Mouse (Mus musculus): Measurements from ENCODE around the gene Stmn3. TPM values are rescaled to one million over a fixed set of nuclear protein-coding genes. Genes with fewer than 3 reads are reported as not detected.
"Not testable (repeated sequence)": the region's sequence is repeated elsewhere in the genome, so short reads cannot be mapped to it uniquely, and the experiment has no call there.

Gene Stmn3
- total RNA-seq, 1 experiment: 7.9 TPM

DNA sequence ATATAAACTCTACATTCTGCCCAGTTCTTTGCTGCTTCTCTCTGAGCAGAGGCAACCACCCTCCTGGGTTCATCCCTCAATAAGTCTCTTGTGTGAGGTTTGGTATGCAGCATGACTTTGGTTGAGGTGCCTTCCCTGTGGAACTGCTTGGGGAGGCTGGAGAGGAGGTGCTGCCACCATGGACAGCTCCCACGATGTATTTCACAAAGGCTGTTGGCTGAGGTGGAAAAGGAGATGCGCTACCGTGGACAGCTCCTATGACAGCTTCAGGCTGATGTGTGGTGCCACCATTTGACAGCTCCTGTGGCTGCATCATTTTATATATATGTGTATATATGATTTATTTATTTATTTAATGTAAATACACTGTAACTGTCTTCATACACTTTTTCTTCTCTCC lies 12.3 kb downstream of the Stmn3 start:
- Histone ChIP-seq H3K4me3 (ENCODE audit: insufficient read depth in 1 of 2, low read depth in 1 of 2, low read length in 2 of 2, poor library complexity in 1 of 2, severe bottlenecking in 1 of 2) (no peak overlapping the region), H3K4me1 (ENCODE audit: control insufficient read depth in 2 of 2, insufficient read depth in 2 of 2, low read length in 2 of 2, poor library complexity in 1 of 2) (peaks cover 0 to 3% of the 10 kb centered on the region in 2 experiments; a peak in 1 of 4 replicates), H3K9me3 (ENCODE audit: control insufficient read depth, insufficient read depth, low read depth, low read length) (no peaks in the 10 kb centered on the region), H3K27ac (ENCODE audit: insufficient read depth, low read depth, low read length, poor library complexity, severe bottlenecking) (no peak overlapping the region), H3K9ac (ENCODE audit: insufficient read depth, low read depth, low read length, poor library complexity, severe bottlenecking) (no peak overlapping the region), H3K36me3 (ENCODE audit: control insufficient read depth, insufficient read depth, low read length, poor library complexity, severe bottlenecking) (no peaks in the 10 kb centered on the region)
- no peak for TF ChIP-seq MAFK (IDR thresholded peaks at IDR 0.05; ENCODE audit: insufficient read depth, low read depth, low read length)
- TF ChIP-seq ZNF384 (IDR thresholded peaks at IDR 0.05; ENCODE audit: low read depth, low read length): 0 out of 2 replicates have a peak, but pooled peaks have one; percentile 15
- peak; percentile 83 for DNase-seq (ENCODE audit: low read depth, low spot score)
- in situ Hi-C loops (cut with MboI; ENCODE audit: low sequenced_read_pairs in 2 of 2, unreplicated experiment in 2 of 2): no loop called here

DNA sequence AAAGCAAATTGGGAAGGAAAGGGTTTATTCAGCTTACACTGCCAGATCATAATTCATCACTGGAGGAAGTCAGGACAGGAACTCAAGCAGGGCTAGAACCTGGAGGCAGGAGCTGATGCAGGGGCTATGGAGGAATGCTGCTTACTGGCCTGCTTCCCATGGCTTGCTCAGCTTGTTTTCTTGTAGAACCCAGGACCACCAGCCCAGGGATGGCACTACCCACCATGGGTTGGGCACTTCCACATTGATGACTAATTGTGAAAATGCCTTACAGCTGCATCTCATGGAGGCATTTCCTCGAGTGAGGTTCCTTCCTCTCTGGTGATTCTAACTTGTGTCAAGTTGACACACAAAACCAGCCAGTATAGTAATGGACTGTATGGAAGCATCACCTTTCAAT lies 23.4 kb downstream of the Stmn3 start:
- Histone ChIP-seq H3K4me3 (ENCODE audit: insufficient read depth in 1 of 2, low read depth in 1 of 2, low read length in 2 of 2, poor library complexity in 1 of 2, severe bottlenecking in 1 of 2) (no peak overlapping the region), H3K27ac (ENCODE audit: insufficient read depth, low read depth, low read length, poor library complexity, severe bottlenecking) (no peak overlapping the region), H3K9me3 (ENCODE audit: control insufficient read depth, insufficient read depth, low read depth, low read length) (no peaks in the 10 kb centered on the region), H3K36me3 (ENCODE audit: control insufficient read depth, insufficient read depth, low read length, poor library complexity, severe bottlenecking) (no peaks in the 10 kb centered on the region), H3K4me1 (ENCODE audit: control insufficient read depth in 2 of 2, insufficient read depth in 2 of 2, low read length in 2 of 2, poor library complexity in 1 of 2) (peaks cover 4 to 5% of the 10 kb centered on the region in 2 experiments; a peak in 1 of 4 replicates), H3K9ac (ENCODE audit: insufficient read depth, low read depth, low read length, poor library complexity, severe bottlenecking) (no peak overlapping the region)
- DNase-seq (ENCODE audit: low read depth, low spot score): no peak
- TF ChIP-seq CHD2 (IDR thresholded peaks at IDR 0.05; ENCODE audit: low read depth, low read length): no peak
- TF ChIP-seq HCFC1 (IDR thresholded peaks at IDR 0.05; ENCODE audit: borderline replicate concordance, insufficient read depth, low read length): no peak
- TF ChIP-seq ZC3H11A (IDR thresholded peaks at IDR 0.05; ENCODE audit: borderline replicate concordance, low read depth, low read length): no peak
- no peak for TF ChIP-seq MAFK (IDR thresholded peaks at IDR 0.05; ENCODE audit: insufficient read depth, low read depth, low read length)
- in situ Hi-C loops (cut with MboI; ENCODE audit: low sequenced_read_pairs in 2 of 2, unreplicated experiment in 2 of 2): no loop called here

- in situ Hi-C loops (cut with MboI; ENCODE audit: low sequenced_read_pairs in 2 of 2, unreplicated experiment in 2 of 2): no loop called here
- H3K4me3 ChIP-seq (ENCODE audit: insufficient read depth in 1 of 2, low read depth in 1 of 2, low read length in 2 of 2, poor library complexity in 1 of 2, severe bottlenecking in 1 of 2): peak overlapping the region; percentile 61 to 98; a peak in 3 of 4 replicates
- no peaks in the 10 kb centered on the region; the same call in 1 of the 2 replicates for H3K36me3 ChIP-seq (ENCODE audit: control insufficient read depth, insufficient read depth, low read length, poor library complexity, severe bottlenecking)
- no peak overlapping the region for H3K27ac ChIP-seq (ENCODE audit: insufficient read depth, low read depth, low read length, poor library complexity, severe bottlenecking)
- no peak for DNase-seq (ENCODE audit: low read depth, low spot score)
- H3K4me1 ChIP-seq (ENCODE audit: control insufficient read depth in 2 of 2, insufficient read depth in 2 of 2, low read length in 2 of 2, poor library complexity in 1 of 2): peaks cover 4 to 5% of the 10 kb centered on the region in 2 experiments; a peak in 2 of 4 replicates
- peak overlapping the region; percentile 69; the same call in 1 of the 2 replicates for H3K9ac ChIP-seq (ENCODE audit: insufficient read depth, low read depth, low read length, poor library complexity, severe bottlenecking)
- no peaks in the 10 kb centered on the region for H3K9me3 ChIP-seq (ENCODE audit: control insufficient read depth, insufficient read depth, low read depth, low read length)
- no peak for TF ChIP-seq ZC3H11A (IDR thresholded peaks at IDR 0.05; ENCODE audit: borderline replicate concordance, low read depth, low read length)
- TF ChIP-seq HCFC1 (IDR thresholded peaks at IDR 0.05; ENCODE audit: borderline replicate concordance, insufficient read depth, low read length): no peak
- TF ChIP-seq ZNF384 (IDR thresholded peaks at IDR 0.05; ENCODE audit: low read depth, low read length): no peak
- TF ChIP-seq CHD2 (IDR thresholded peaks at IDR 0.05; ENCODE audit: low read depth, low read length): no peak
These were observed 25.6 kb downstream of the Stmn3 start for GRCm38 (mm10) chr2:181288691-181289090.

GRCm38 (mm10) chr2:181287958-181288350 lies 26.3 kb downstream of the Stmn3 start, which contains the start of gene Gmeb2:
TSS of gene Gmeb2 (minus strand) at chr2:181288035.
- peak; percentile 96 for DNase-seq (ENCODE audit: low read depth, low spot score)
- Histone ChIP-seq H3K4me3 (ENCODE audit: insufficient read depth in 1 of 2, low read depth in 1 of 2, low read length in 2 of 2, poor library complexity in 1 of 2, severe bottlenecking in 1 of 2) (peak within 1 kb of the TSS; percentile 95 to 98), H3K9ac (ENCODE audit: insufficient read depth, low read depth, low read length, poor library complexity, severe bottlenecking) (peak within 1 kb of the TSS; percentile 100), H3K27ac (ENCODE audit: insufficient read depth, low read depth, low read length, poor library complexity, severe bottlenecking) (peak within 1 kb of the TSS; percentile 99)
- in situ Hi-C loops (cut with MboI; ENCODE audit: low sequenced_read_pairs in 2 of 2, unreplicated experiment in 2 of 2); H3K9me3 ChIP-seq (ENCODE audit: control insufficient read depth, insufficient read depth, low read depth, low read length); H3K36me3 ChIP-seq (ENCODE audit: control insufficient read depth, insufficient read depth, low read length, poor library complexity, severe bottlenecking); H3K4me1 ChIP-seq (ENCODE audit: control insufficient read depth in 2 of 2, insufficient read depth in 2 of 2, low read length in 2 of 2, poor library complexity in 1 of 2): not testable (repeated sequence)
- TF ChIP-seq HCFC1 (IDR thresholded peaks at IDR 0.05; ENCODE audit: borderline replicate concordance, insufficient read depth, low read length): peak; percentile 71; the same call in 1 of the 2 replicates

GRCm38 (mm10) chr2:181287338-181287957 lies 26.9 kb downstream of the Stmn3 start:
- TF ChIP-seq ZC3H11A (IDR thresholded peaks at IDR 0.05; ENCODE audit: borderline replicate concordance, low read depth, low read length): no peak
- TF ChIP-seq MAFK (IDR thresholded peaks at IDR 0.05; ENCODE audit: insufficient read depth, low read depth, low read length): no peak
- 0 out of 2 replicates have a peak, but pooled peaks have one; percentile 17 for TF ChIP-seq HCFC1 (IDR thresholded peaks at IDR 0.05; ENCODE audit: borderline replicate concordance, insufficient read depth, low read length)
- Histone ChIP-seq H3K36me3 (ENCODE audit: control insufficient read depth, insufficient read depth, low read length, poor library complexity, severe bottlenecking) (no peaks in the 10 kb centered on the region; the same call in 1 of the 2 replicates), H3K9me3 (ENCODE audit: control insufficient read depth, insufficient read depth, low read depth, low read length) (no peaks in the 10 kb centered on the region), H3K27ac (ENCODE audit: insufficient read depth, low read depth, low read length, poor library complexity, severe bottlenecking) (peak overlapping the region; percentile 99), H3K9ac (ENCODE audit: insufficient read depth, low read depth, low read length, poor library complexity, severe bottlenecking) (peak overlapping the region; percentile 100), H3K4me3 (ENCODE audit: insufficient read depth in 1 of 2, low read depth in 1 of 2, low read length in 2 of 2, poor library complexity in 1 of 2, severe bottlenecking in 1 of 2) (peak overlapping the region; percentile 95 to 98), H3K4me1 (ENCODE audit: control insufficient read depth in 2 of 2, insufficient read depth in 2 of 2, low read length in 2 of 2, poor library complexity in 1 of 2) (peaks cover 4 to 5% of the 10 kb centered on the region in 2 experiments; a peak in 2 of 4 replicates)
- DNase-seq (ENCODE audit: low read depth, low spot score): peak; percentile 40
- in situ Hi-C loops (cut with MboI; ENCODE audit: low sequenced_read_pairs in 2 of 2, unreplicated experiment in 2 of 2): no loop called here
